Mouse (Mus musculus) intestine, embryonic 14.5 days (tissue): ENCODE results near the gene Adgra1. TPM values are rescaled to one million over a fixed set of nuclear protein-coding genes. Genes with fewer than 3 reads are reported as not detected.

ENCODE experiments used
- ATAC-seq: fragments of 200-750 bp; cut with Nextera tagmentation; replicated peaks from 2 replicates; pipeline ENCODE4 v1.8.0; 2017; ENCODE audit warnings: low read depth, moderate number of reproducible peaks, moderate TSS enrichment, moderate library complexity; ENCODE audit not compliant: low FRiP score, low TSS enrichment
- DNase-seq: peaks from one replicate; pipeline ENCODE4 v3.0.0-alpha.2; 2018; ENCODE audit warnings: low spot score
- H3K27ac ChIP-seq: fragments of 300-500 bp; sonication (generic); 2 replicates; pipeline ENCODE4 v1.5.1; 2014; ENCODE audit warnings: low read depth, mild to moderate bottlenecking, control low read depth
- H3K27me3 ChIP-seq: fragments of 300-500 bp; sonication (generic); replicated peaks from 2 replicates; pipeline ENCODE4 v1.6.1; 2014; ENCODE audit warnings: low read length, control low read depth; ENCODE audit not compliant: control insufficient read depth, insufficient read depth
- H3K36me3 ChIP-seq: fragments of 300-500 bp; sonication (generic); 2 replicates; pipeline ENCODE4 v1.6.1; 2014; ENCODE audit warnings: low read length, control low read depth; ENCODE audit not compliant: control insufficient read depth, insufficient read depth
- H3K4me1 ChIP-seq: fragments of 300-500 bp; sonication (generic); replicated peaks from 2 replicates; pipeline ENCODE4 v1.6.1; 2014; ENCODE audit warnings: low read length, control low read depth, mixed read lengths; ENCODE audit not compliant: control insufficient read depth, insufficient read depth
- H3K4me2 ChIP-seq: fragments of 300-500 bp; sonication (generic); 2 replicates; pipeline ENCODE4 v1.6.1; 2014; ENCODE audit warnings: low read length
- H3K4me3 ChIP-seq: fragments of 300-500 bp; sonication (generic); 2 replicates; pipeline ENCODE4 v1.5.1; 2014; ENCODE audit warnings: low read depth, low read length, control low read depth, mixed read lengths
- H3K9ac ChIP-seq: fragments of 300-500 bp; sonication (generic); 2 replicates; pipeline ENCODE4 v1.6.1; 2014; ENCODE audit warnings: mild to moderate bottlenecking, low read length
- H3K9me3 ChIP-seq: fragments of 300-500 bp; sonication (generic); 2 replicates; pipeline ENCODE4 v1.6.1; 2016; ENCODE audit warnings: low read length, control low read depth; ENCODE audit not compliant: control insufficient read depth
- WGBS: fragments of 180-500 bp; shearing (Covaris S2); extraction: QIAGEN DNeasy Blood & Tissue Kit; methylation state at CpG from one replicate; pipeline ENCODE4 v1.1.7; 2014; 5-methylcytosine and 5-hydroxymethylcytosine counted together
- polyA plus RNA-seq: library from polyadenylated mRNA; unstranded; fragments of >200 nt; fragmentation: Nextera tagmentation; extraction: Ambion mirVana; gene quantifications from 2 replicates; pipeline ENCODE4 v1.2.1, GENCODE M21; 2014

Gene Adgra1
- polyA plus RNA-seq, 1 experiment from 2014 or later = 0.50 TPM

- Histone ChIP-seq H3K4me2 (no peak overlapping the region), H3K9ac (no peak overlapping the region), H3K27ac (no peak overlapping the region), H3K9me3 (no peaks in the 10 kb centered on the region), H3K36me3 (no peaks in the 10 kb centered on the region), H3K4me1 (no peaks in the 10 kb centered on the region), H3K4me3 (no peak overlapping the region), H3K27me3 (no peaks in the 10 kb centered on the region)
- no peak for ATAC-seq
- no peak for DNase-seq
- WGBS = 73% methylated on average over 6 of the region's 6 CpGs
These were observed 8.4 kb downstream of the Adgra1 start for GRCm38 (mm10) chr7:139842397-139842796.

- H3K36me3 ChIP-seq = no peaks in the 10 kb centered on the region
- no peak for DNase-seq
These were observed 9.2 kb downstream of the Adgra1 start for GRCm38 (mm10) chr7:139843140-139843539.

GRCm38 (mm10) chr7:139843776-139844175, 9.8 kb downstream of the Adgra1 start:
- Histone ChIP-seq H3K9ac (no peak overlapping the region), H3K4me3 (no peak overlapping the region), H3K27ac (no peak overlapping the region), H3K4me2 (no peak overlapping the region), H3K9me3 (no peaks in the 10 kb centered on the region), H3K27me3 (no peaks in the 10 kb centered on the region), H3K36me3 (no peaks in the 10 kb centered on the region), H3K4me1 (no peaks in the 10 kb centered on the region)
- ATAC-seq (no peak), DNase-seq (no peak)
- WGBS = 35% methylated on average over 5 of the region's 5 CpGs

More at GRCm38 (mm10) chr7:139843140-139843539, 9.2 kb downstream of the Adgra1 start:
- Histone ChIP-seq H3K4me2 (no peak overlapping the region), H3K4me1 (no peaks in the 10 kb centered on the region), H3K27ac (no peak overlapping the region), H3K9me3 (no peaks in the 10 kb centered on the region), H3K4me3 (no peak overlapping the region), H3K9ac (no peak overlapping the region), H3K27me3 (no peaks in the 10 kb centered on the region)
- ATAC-seq = no peak
- 45% methylated on average over 5 of the region's 5 CpGs for WGBS

GRCm38 (mm10) chr7:139845101-139845500, 11.1 kb downstream of the Adgra1 start:
- no peak overlapping the region for H3K27ac ChIP-seq
- no peak overlapping the region for H3K4me3 ChIP-seq
- DNase-seq (no peak), ATAC-seq (no peak)
- no peak overlapping the region for H3K4me2 ChIP-seq
- H3K36me3 ChIP-seq = no peaks in the 10 kb centered on the region
- no peaks in the 10 kb centered on the region for H3K27me3 ChIP-seq
- H3K9ac ChIP-seq = no peak overlapping the region
- no peaks in the 10 kb centered on the region for H3K4me1 ChIP-seq
- H3K9me3 ChIP-seq = no peaks in the 10 kb centered on the region
- 76% methylated on average over 2 of the region's 2 CpGs for WGBS

GRCm38 (mm10) chr7:139850152-139850551, 16.2 kb downstream of the Adgra1 start:
- ATAC-seq (peak; percentile 50; the same call in 1 of the 2 replicates), DNase-seq (no peak)
- Histone ChIP-seq H3K4me3 (no peak overlapping the region), H3K27ac (no peak overlapping the region), H3K27me3 (no peaks in the 10 kb centered on the region), H3K9me3 (no peaks in the 10 kb centered on the region), H3K4me1 (no peaks in the 10 kb centered on the region), H3K36me3 (no peaks in the 10 kb centered on the region), H3K4me2 (no peak overlapping the region), H3K9ac (no peak overlapping the region)
- WGBS = 22% methylated on average over 6 of the region's 6 CpGs

- Histone ChIP-seq H3K4me1 (no peaks in the 10 kb centered on the region), H3K9ac (no peak overlapping the region), H3K4me2 (no peak overlapping the region), H3K27me3 (no peaks in the 10 kb centered on the region), H3K9me3 (no peaks in the 10 kb centered on the region), H3K36me3 (no peaks in the 10 kb centered on the region), H3K4me3 (no peak overlapping the region), H3K27ac (no peak overlapping the region)
- no peak for DNase-seq
- 62% methylated on average over 5 of the region's 5 CpGs for WGBS
- no peak for ATAC-seq
These were observed 16.7 kb downstream of the Adgra1 start for GRCm38 (mm10) chr7:139850677-139851076.

GRCm38 (mm10) chr7:139851098-139851497, 17.1 kb downstream of the Adgra1 start:
- Histone ChIP-seq H3K9me3 (no peaks in the 10 kb centered on the region), H3K27ac (no peak overlapping the region), H3K4me2 (no peak overlapping the region), H3K27me3 (no peaks in the 10 kb centered on the region), H3K4me3 (no peak overlapping the region), H3K36me3 (no peaks in the 10 kb centered on the region), H3K9ac (no peak overlapping the region), H3K4me1 (no peaks in the 10 kb centered on the region)
- ATAC-seq = no peak
- WGBS = 52% methylated on average over 6 of the region's 6 CpGs
- DNase-seq = no peak

GRCm38 (mm10) chr7:139855261-139855660, 21.3 kb downstream of the Adgra1 start:
- no peaks in the 10 kb centered on the region for H3K27me3 ChIP-seq
- no peak overlapping the region for H3K4me2 ChIP-seq
- DNase-seq (no peak), ATAC-seq (no peak)
- no peaks in the 10 kb centered on the region for H3K9me3 ChIP-seq
- no peak overlapping the region for H3K9ac ChIP-seq
- H3K4me1 ChIP-seq = no peaks in the 10 kb centered on the region
- no peak overlapping the region for H3K27ac ChIP-seq
- 81% methylated on average over 11 of the region's 11 CpGs for WGBS
- no peak overlapping the region for H3K4me3 ChIP-seq
- no peaks in the 10 kb centered on the region for H3K36me3 ChIP-seq

GRCm38 (mm10) chr7:139861411-139861810, 27.4 kb downstream of the Adgra1 start:
- Histone ChIP-seq H3K27ac (no peak overlapping the region), H3K36me3 (no peaks in the 10 kb centered on the region), H3K4me3 (no peak overlapping the region), H3K4me2 (no peak overlapping the region), H3K27me3 (no peaks in the 10 kb centered on the region), H3K9ac (no peak overlapping the region), H3K4me1 (no peaks in the 10 kb centered on the region), H3K9me3 (no peaks in the 10 kb centered on the region)
- ATAC-seq = no peak
- WGBS = 32% methylated on average over 3 of the region's 3 CpGs
- DNase-seq = peak; percentile 87
